Mouse (Mus musculus) MEL (cell line): Measurements from ENCODE around the gene Slc35e3. TPM values are rescaled to one million over a fixed set of nuclear protein-coding genes. Genes with fewer than 3 reads are reported as not detected.

Experiments
- DNase-seq: peaks from one replicate; pipeline ENCODE4 v3.0.0; 2011; ENCODE audit warnings: low read depth, low spot score
- H3K27ac ChIP-seq: 2 replicates; pipeline ENCODE4 v1.5.1; 2012; ENCODE audit warnings: low read depth, mild to moderate bottlenecking, control low read depth, low read length, moderate library complexity; ENCODE audit not compliant: control insufficient read depth
- H3K27me3 ChIP-seq, 2 experiments: fragments of 150-350 bp in 1 of 2; sonication (generic) in 1 of 2; 2 replicates each; pipeline ENCODE4 v1.6.1; 2012; ENCODE audit warnings: low read length in 2 of 2, mild to moderate bottlenecking in 2 of 2, improper control_type of control experiment in 1 of 2, moderate library complexity in 1 of 2; ENCODE audit not compliant: insufficient read depth in 2 of 2, control insufficient read depth in 1 of 2
- H3K36me3 ChIP-seq, 2 experiments: 2 replicates each; pipeline ENCODE4 v1.6.1; 2012 to 2014; ENCODE audit warnings: low read length in 2 of 2, improper control_type of control experiment in 1 of 2, inconsistent platforms in 1 of 2, mild to moderate bottlenecking in 1 of 2; ENCODE audit not compliant: insufficient read depth in 2 of 2, control insufficient read depth in 1 of 2
- H3K4me1 ChIP-seq, 2 experiments: fragments of 150-350 bp in 1 of 2; sonication (generic) in 1 of 2; 2 replicates each; pipeline ENCODE4 v1.6.1; 2012; ENCODE audit warnings: low read length in 2 of 2, improper control_type of control experiment in 1 of 2, mild to moderate bottlenecking in 1 of 2; ENCODE audit not compliant: insufficient read depth in 2 of 2, control insufficient read depth in 1 of 2
- H3K4me3 ChIP-seq, 2 experiments: fragments of 150-350 bp in 1 of 2; sonication (generic) in 1 of 2; 2 replicates each; pipeline ENCODE4 v1.5.1; 2012; ENCODE audit warnings: low read depth in 2 of 2, low read length in 2 of 2, mild to moderate bottlenecking in 2 of 2, moderate library complexity in 2 of 2, control low read depth in 1 of 2, improper control_type of control experiment in 1 of 2; ENCODE audit not compliant: control insufficient read depth in 1 of 2, insufficient read depth in 1 of 2
- H3K79me2 ChIP-seq: 2 replicates; pipeline ENCODE4 v1.6.1; 2012; ENCODE audit warnings: mild to moderate bottlenecking, low read length, moderate library complexity; ENCODE audit not compliant: control insufficient read depth, poor library complexity, insufficient read depth
- H3K9ac ChIP-seq: 2 replicates; pipeline ENCODE4 v1.6.1; 2012; ENCODE audit warnings: low read depth, mild to moderate bottlenecking, control low read depth, low read length, moderate library complexity; ENCODE audit not compliant: control insufficient read depth, poor library complexity, severe bottlenecking
- H3K9me3 ChIP-seq: fragments of 150-350 bp; sonication (generic); replicated peaks from 2 replicates; pipeline ENCODE4 v1.6.1; 2012; ENCODE audit warnings: mild to moderate bottlenecking, low read length, improper control_type of control experiment, moderate library complexity; ENCODE audit not compliant: insufficient read depth
- BHLHE40 ChIP-seq: IDR thresholded peaks from 2 replicates; pipeline ENCODE4 v1.6.1; 2012; ENCODE audit warnings: low read depth, mild to moderate bottlenecking, inconsistent platforms, low read length, improper control_type of control experiment, borderline replicate concordance
- CHD1 ChIP-seq: IDR thresholded peaks from 2 replicates; pipeline ENCODE4 v1.6.1; 2012; ENCODE audit warnings: low read depth, mild to moderate bottlenecking, inconsistent platforms, low read length, improper control_type of control experiment
- ELF1 ChIP-seq: IDR thresholded peaks from 2 replicates; pipeline ENCODE4 v1.6.1; 2014; ENCODE audit warnings: low read depth, mild to moderate bottlenecking, inconsistent platforms, low read length, improper control_type of control experiment, moderate library complexity
- ETS1 ChIP-seq: IDR thresholded peaks from 2 replicates; pipeline ENCODE4 v1.6.1; 2012; ENCODE audit warnings: low read depth, mild to moderate bottlenecking, inconsistent platforms, low read length, improper control_type of control experiment, moderate library complexity
- GATA1 ChIP-seq: IDR thresholded peaks from 2 replicates; pipeline ENCODE4 v1.6.1; 2011; ENCODE audit warnings: low read depth, low read length, improper control_type of control experiment
- MAFK ChIP-seq: IDR thresholded peaks from 2 replicates; pipeline ENCODE4 v1.6.1; 2011; ENCODE audit warnings: low read depth, mild to moderate bottlenecking, low read length, improper control_type of control experiment, borderline replicate concordance
- MAX ChIP-seq: IDR thresholded peaks from 2 replicates; pipeline ENCODE4 v1.6.1; 2011; ENCODE audit warnings: low read length, improper control_type of control experiment
- MXI1 ChIP-seq: IDR thresholded peaks from 2 replicates; pipeline ENCODE4 v1.6.1; 2011; ENCODE audit warnings: mild to moderate bottlenecking, low read depth, low read length, improper control_type of control experiment
- MYC ChIP-seq: IDR thresholded peaks from 2 replicates; pipeline ENCODE4 v1.6.1; 2011; ENCODE audit warnings: low read depth, mild to moderate bottlenecking, low read length, improper control_type of control experiment, moderate library complexity
- NRF1 ChIP-seq: IDR thresholded peaks from 2 replicates; pipeline ENCODE4 v1.6.1; 2014; ENCODE audit warnings: low read depth, mild to moderate bottlenecking, inconsistent platforms, low read length, improper control_type of control experiment, moderate library complexity; ENCODE audit not compliant: poor library complexity, insufficient read depth, severe bottlenecking
- POLR2A ChIP-seq, 2 experiments: IDR thresholded peaks; 2 replicates each; pipeline ENCODE4 v1.6.1; 2011 to 2012; ENCODE audit warnings: low read length in 2 of 2, mild to moderate bottlenecking in 2 of 2, control low read depth in 1 of 2, improper control_type of control experiment in 1 of 2, low read depth in 1 of 2, moderate library complexity in 1 of 2; ENCODE audit not compliant: control insufficient read depth in 1 of 2, insufficient read depth in 1 of 2, poor library complexity in 1 of 2
- RAD21 ChIP-seq: IDR thresholded peaks from 2 replicates; pipeline ENCODE4 v1.6.1; 2011; ENCODE audit warnings: mild to moderate bottlenecking, low read depth, low read length, improper control_type of control experiment
- RCOR1 ChIP-seq: IDR thresholded peaks from 2 replicates; pipeline ENCODE4 v1.6.1; 2012; ENCODE audit warnings: low read depth, mild to moderate bottlenecking, inconsistent platforms, low read length, improper control_type of control experiment
- SIN3A ChIP-seq: IDR thresholded peaks from 2 replicates; pipeline ENCODE4 v1.6.1; 2012; ENCODE audit warnings: low read length, improper control_type of control experiment, inconsistent platforms
- SMC3 ChIP-seq: IDR thresholded peaks from 2 replicates; pipeline ENCODE4 v1.6.1; 2011; ENCODE audit warnings: low read depth, low read length, improper control_type of control experiment
- TAL1 ChIP-seq: IDR thresholded peaks from 2 replicates; pipeline ENCODE4 v1.6.1; 2012; ENCODE audit warnings: mild to moderate bottlenecking, inconsistent platforms, low read length, moderate library complexity, mixed read lengths
- TBP ChIP-seq: IDR thresholded peaks from 2 replicates; pipeline ENCODE4 v1.8.0; 2011; ENCODE audit warnings: low read depth, low read length, improper control_type of control experiment
- TCF12 ChIP-seq: IDR thresholded peaks from 2 replicates; pipeline ENCODE4 v1.6.1; 2014; ENCODE audit warnings: low read depth, mild to moderate bottlenecking, inconsistent platforms, low read length, improper control_type of control experiment, moderate library complexity
- ZKSCAN1 ChIP-seq: IDR thresholded peaks from 2 replicates; pipeline ENCODE4 v1.6.1; 2012; ENCODE audit warnings: low read depth, mild to moderate bottlenecking, inconsistent platforms, low read length, improper control_type of control experiment, moderate library complexity
- ZMIZ1 ChIP-seq: IDR thresholded peaks from 2 replicates; pipeline ENCODE4 v1.6.1; 2012; ENCODE audit warnings: low read depth, mild to moderate bottlenecking, inconsistent platforms, low read length, improper control_type of control experiment, moderate library complexity
- ZNF384 ChIP-seq: IDR thresholded peaks from 2 replicates; pipeline ENCODE4 v1.6.1; 2012; ENCODE audit warnings: low read depth, mild to moderate bottlenecking, inconsistent platforms, low read length, improper control_type of control experiment
- polyA plus RNA-seq, 2 experiments: library from polyadenylated mRNA; stranded (reverse) in 1 of 2; unstranded in 1 of 2; fragments of >175 nt in 1 of 2; fragments of >200 nt in 1 of 2; gene quantifications; 2 replicates each; pipeline versions ENCODE4 v1.2.1 to v1.2.4; 2012; ENCODE audit warnings: low replicate concordance in 2 of 2, low read depth in 1 of 2; ENCODE audit not compliant: insufficient read length in 2 of 2, insufficient read depth in 1 of 2, missing spikeins in 1 of 2
- total RNA-seq: library from RNA; depleted of rRNA; stranded (reverse); fragments of 300-350 nt; gene quantifications from 2 replicates; pipeline ENCODE4 v1.2.3, GENCODE M21; 2012

The Slc35e3 gene
- total and polyA plus RNA-seq, 3 experiments: 3.7 to 7.4 TPM; not detected in 1

GRCm38 (mm10) chr10:117709930-117710603, 36.1 kb downstream of the Slc35e3 start (continued):
- TF ChIP-seq TBP (no peak), MAX (no peak), TCF12 (no peak; the same call in 1 of the 2 replicates), SMC3 (no peak), ELF1 (0 out of 2 replicates have a peak, but pooled peaks have one; percentile 45), RCOR1 (no peak), ZKSCAN1 (no peak), POLR2A (IDR thresholded peaks at IDR 0.05; ENCODE audit: control insufficient read depth in 1 of 2, insufficient read depth in 1 of 2, low read depth in 1 of 2, low read length in 2 of 2, poor library complexity in 1 of 2) (peak in 1 of 2 experiments; percentile 78; a peak in 1 of 4 replicates), TAL1 (no peak), NRF1 (peak; percentile 79)
- TF ChIP-seq, all 39 proteins: peak for 10

- no peaks in the 10 kb centered on the region for H3K27me3 ChIP-seq
- H3K4me1 ChIP-seq: peaks cover 0 to 8% of the 10 kb centered on the region in 2 experiments; a peak in 2 of 4 replicates
- TF ChIP-seq POLR2A (IDR thresholded peaks at IDR 0.05; ENCODE audit: control insufficient read depth in 1 of 2, insufficient read depth in 1 of 2, low read depth in 1 of 2, low read length in 2 of 2, poor library complexity in 1 of 2) (no peak), SMC3 (no peak), MXI1 (no peak), ZNF384 (no peak), MYC (no peak), TAL1 (no peak), TCF12 (no peak), BHLHE40 (no peak), MAFK (no peak)
- H3K36me3 ChIP-seq: peaks cover 11 to 14% of the 10 kb centered on the region in 2 experiments
- peak; percentile 62 for DNase-seq
- H3K9ac ChIP-seq: peak overlapping the region; percentile 99
- peak overlapping the region; percentile 85 to 94 for H3K4me3 ChIP-seq
- H3K9me3 ChIP-seq: no peaks in the 10 kb centered on the region
- H3K79me2 ChIP-seq: peaks cover 39% of the 10 kb centered on the region
- H3K27ac ChIP-seq: peak overlapping the region; percentile 69
Observed at GRCm38 (mm10) chr10:117709326-117709830, 36.8 kb downstream of the Slc35e3 start.

GRCm38 (mm10) chr10:117708856-117709255, 37.3 kb downstream of the Slc35e3 start:
- peaks cover 11 to 14% of the 10 kb centered on the region in 2 experiments for H3K36me3 ChIP-seq

More at GRCm38 (mm10) chr10:117708856-117709255, 37.3 kb downstream of the Slc35e3 start:
- peak; percentile 72 for DNase-seq
- Histone ChIP-seq H3K4me3 (peak overlapping the region; percentile 85 to 94), H3K9me3 (no peaks in the 10 kb centered on the region), H3K79me2 (peaks cover 39% of the 10 kb centered on the region), H3K4me1 (peaks cover 0 to 8% of the 10 kb centered on the region in 2 experiments; a peak in 2 of 4 replicates), H3K27ac (peak overlapping the region; percentile 35), H3K9ac (peak overlapping the region; percentile 99), H3K27me3 (no peaks in the 10 kb centered on the region)
- peak; percentile 44; the same call in 1 of the 2 replicates for TF ChIP-seq MYC
- TF ChIP-seq GATA1: 0 out of 2 replicates have a peak, but pooled peaks have one; percentile 32
- TF ChIP-seq ETS1: 0 out of 2 replicates have a peak, but pooled peaks have one; percentile 10
- 0 out of 2 replicates have a peak, but pooled peaks have one; percentile 12 for TF ChIP-seq SIN3A
- 0 out of 2 replicates have a peak, but pooled peaks have one; percentile 5 for TF ChIP-seq TAL1
- no peak for TF ChIP-seq RAD21
- no peak for TF ChIP-seq ZMIZ1
- no peak for TF ChIP-seq CHD1
- TF ChIP-seq RCOR1: no peak
